Mouse (Mus musculus): ENCODE results near the gene Cobll1. TPM values are rescaled to one million over a fixed set of nuclear protein-coding genes. Genes with fewer than 3 reads are reported as not detected.
"Not testable (repeated sequence)": the region's sequence is repeated elsewhere in the genome, so short reads cannot be mapped to it uniquely, and the experiment has no call there.

The Cobll1 gene
- 1 to 10 TPM; 4.0 to 5.1 (median 4.4) TPM for total RNA-seq (2022)

DNA sequence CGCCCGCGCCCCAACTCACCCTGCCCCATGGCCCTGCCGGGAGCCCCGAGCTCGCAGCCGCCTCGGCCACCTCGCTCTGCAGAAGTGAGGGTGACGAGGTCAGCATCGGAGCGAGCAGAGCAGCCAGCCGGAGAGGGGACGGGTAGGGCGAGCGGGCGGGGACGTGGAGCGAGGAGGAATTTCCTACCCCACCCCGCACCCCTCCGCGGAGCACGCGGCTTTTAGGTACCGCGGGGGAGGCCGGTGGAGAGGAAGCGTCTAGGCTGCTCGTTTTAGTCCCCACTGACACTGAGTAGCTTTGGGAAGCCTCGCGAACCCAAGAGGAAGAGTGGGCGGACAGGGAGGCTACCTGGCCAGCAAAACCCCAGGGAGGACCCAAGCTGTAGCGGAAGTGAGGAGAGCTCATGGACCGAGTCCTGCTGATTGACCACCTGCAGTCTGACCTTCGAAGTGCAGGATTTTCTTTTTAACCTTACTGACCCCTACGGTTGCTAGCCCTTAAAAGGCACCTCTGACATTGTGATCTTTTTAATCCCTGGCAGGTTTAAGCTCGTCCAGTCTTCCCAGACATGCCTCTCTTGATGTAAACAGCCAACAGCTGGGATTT lies at the start of gene Cobll1:
Cobll1 (minus strand) TSS at position 440 of the 607 bp plus-strand sequence.
- DNase-seq (ENCODE audit: low spot score in 2 of 2), result no peak

DNA sequence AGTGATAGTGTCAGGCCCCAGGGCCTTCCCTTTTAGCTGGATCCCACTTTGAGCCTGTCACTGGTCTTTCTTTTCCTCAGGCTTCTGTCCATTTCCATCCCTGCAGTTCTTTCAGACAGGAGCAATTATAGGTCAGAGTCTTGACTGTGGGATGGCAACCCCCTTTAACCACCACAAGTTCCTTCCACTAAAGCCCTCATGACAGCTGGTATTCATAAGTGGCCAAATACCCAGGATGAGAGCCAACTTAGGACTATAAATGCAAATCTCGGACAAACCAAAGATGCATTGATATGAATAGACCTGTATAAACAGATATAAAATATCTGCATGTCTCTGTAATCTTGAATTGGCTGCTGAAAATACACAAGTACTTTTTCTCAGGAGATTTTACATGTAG lies 49.5 kb upstream of the Cobll1 start:
- DNase-seq (ENCODE audit: low spot score in 2 of 2), result no peak

DNA sequence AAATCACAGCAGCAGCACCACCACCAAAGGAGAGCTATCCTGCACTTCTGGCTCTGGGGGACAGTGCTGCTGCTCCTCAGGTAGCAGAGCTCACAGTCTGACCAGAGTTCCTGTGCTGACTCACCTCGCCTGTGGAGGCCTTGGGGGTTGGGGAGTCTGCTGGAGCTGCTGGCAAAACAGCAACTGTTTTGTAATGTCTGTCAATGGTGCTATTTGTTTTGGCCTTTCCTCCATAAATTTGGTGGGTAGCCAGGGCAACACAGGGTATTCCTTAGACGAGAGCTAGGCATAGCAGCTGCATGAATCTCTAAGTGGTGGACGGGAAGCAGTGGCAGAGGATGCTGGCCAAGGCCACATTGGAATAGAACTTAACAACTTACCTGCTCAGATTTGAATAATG lies 46.2 kb upstream of the Cobll1 start:
- no peak for DNase-seq (ENCODE audit: low spot score in 2 of 2)

DNA sequence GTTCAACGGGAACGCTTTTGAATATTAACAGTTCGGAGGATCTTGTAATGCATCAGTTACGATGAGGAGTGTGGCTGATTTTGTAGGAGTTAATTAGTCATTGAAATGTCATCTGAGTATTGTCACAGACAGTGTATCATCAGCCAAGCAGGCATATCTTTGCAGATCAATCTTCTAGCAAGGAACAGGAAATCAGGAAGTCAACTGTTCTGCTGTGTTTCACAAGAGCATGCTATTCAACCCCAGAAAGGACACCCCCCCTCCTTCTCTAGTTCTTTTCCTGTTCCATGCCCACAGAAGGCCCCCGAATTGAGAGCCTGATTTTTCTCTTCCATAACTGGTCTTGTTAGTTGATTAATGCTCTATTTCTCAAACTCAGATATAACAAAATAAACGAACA lies 43.8 kb upstream of the Cobll1 start:
- no peak for DNase-seq (ENCODE audit: low spot score in 2 of 2)

DNA sequence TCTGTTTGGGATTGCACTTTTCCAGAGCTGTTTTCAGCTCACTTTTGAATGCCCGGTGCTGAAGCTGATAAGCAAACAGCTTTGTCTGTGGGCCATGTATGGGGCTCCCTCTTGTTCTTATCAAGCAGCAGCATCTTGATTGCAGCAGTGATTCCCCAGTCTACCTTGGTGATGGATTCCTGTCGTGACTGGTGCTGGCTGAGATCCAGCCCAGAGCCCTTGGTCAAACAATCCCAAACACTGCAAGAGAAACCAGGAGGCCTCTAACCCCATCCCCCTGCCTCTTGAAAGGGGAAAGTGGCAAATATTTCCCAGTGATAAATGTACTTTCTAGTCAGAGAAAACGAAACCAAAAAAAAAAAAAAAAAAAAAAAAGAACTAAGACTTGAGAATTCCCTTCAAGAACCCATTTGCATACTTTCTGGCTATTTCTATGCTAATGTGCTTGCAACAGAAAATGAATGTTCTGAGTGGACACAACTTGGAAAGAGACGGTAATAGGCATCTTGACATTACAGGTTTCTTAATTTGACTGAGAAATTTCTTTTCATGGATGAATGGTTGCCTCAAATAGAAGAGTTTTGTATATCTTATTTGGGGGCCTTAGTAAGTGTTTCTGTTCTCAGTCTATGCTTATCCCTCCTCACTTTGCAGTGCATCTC lies 40.0 kb upstream of the Cobll1 start:
- DNase-seq (ENCODE audit: low spot score in 2 of 2), result no peak

DNA sequence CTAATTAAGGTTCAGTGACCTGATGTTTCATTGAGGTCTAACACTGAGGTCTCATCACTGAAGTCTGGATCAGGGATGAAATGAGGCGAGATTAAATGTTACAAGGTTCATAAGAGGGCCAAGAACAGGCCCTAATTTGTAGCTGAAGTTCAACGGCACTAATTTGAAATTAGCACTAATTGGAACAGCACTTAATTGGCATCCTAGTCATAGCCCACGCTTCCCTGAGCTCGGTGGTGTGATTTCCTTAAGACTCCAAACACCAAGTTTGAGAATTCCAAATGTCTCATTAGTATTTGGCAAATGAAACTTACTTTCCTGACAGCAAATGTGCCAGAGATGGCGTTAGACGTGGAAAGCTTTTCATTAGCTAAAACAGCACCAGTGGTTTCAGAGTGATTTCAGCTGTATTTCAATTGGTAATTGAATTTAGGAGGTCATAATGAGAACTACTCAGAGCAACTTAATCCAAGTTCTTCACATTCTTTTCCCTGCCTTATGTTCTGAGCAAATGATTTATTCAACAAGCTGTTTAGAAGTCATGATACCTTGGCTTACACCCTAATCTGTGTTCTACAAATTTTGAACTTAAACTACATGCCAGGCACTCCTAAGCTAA lies 36.3 kb upstream of the Cobll1 start:
- no peak for DNase-seq (ENCODE audit: low spot score in 2 of 2)

DNA sequence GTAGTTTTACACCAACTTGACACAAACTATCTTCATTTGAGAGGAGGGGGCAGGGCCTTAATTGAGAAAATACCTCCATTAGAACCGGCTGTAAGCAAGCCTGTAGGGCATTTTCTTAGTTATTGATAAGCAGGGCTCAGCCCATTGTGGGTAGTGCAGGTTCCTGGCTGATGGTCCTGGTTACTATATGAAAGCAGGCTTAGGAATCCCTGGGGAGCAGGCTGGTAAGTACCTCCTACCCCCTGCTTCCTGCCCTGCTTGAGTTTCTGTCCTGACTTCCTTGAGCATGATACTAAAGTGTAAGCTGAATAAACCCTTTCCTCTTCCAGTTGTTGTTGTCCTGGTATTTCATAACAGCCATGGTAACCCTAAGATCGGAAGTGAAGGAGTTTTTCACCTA lies 34.7 kb upstream of the Cobll1 start:
- no peak for DNase-seq (ENCODE audit: low spot score in 2 of 2)

DNA sequence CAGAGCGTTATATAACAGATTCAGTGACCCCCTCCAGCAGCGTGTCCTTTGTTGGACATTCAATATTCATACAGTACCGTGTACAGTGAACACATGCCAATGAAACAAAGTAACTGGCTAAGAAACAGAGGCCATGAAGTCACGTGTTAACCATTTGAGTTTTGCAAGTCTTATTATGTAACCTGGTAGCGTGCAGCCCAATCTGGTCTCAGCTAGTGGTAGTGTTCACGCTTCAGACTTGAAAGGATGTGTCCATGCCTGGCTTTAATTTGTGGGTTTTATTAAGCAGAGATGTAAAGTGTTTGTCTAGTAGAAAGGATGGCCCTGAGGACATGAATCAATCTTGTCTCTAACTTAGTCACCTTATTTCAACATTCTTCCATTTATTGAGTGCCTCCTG lies 29.5 kb upstream of the Cobll1 start:
- DNase-seq (ENCODE audit: low spot score in 2 of 2), result no peak

DNA sequence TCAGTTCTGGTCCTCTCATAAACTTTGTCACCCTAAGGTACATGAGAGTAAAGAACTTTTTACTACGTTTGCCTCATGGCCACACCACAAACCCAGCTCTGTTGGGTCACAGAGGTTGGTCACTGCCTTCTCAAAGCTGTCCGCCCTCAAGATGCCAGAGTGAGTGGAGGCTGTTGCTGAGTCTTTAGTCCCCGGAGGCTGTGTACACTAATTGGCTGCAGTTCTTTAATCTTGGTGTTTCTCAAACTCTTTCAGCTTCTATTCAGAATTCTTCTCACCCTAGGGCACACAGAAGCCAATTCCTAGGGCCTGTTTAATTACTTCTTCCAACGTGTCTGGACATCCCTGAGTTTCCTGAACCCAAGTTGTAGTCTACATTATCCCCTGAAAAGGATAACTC lies 28.6 kb upstream of the Cobll1 start:
- no peak for DNase-seq (ENCODE audit: low spot score in 2 of 2)

DNA sequence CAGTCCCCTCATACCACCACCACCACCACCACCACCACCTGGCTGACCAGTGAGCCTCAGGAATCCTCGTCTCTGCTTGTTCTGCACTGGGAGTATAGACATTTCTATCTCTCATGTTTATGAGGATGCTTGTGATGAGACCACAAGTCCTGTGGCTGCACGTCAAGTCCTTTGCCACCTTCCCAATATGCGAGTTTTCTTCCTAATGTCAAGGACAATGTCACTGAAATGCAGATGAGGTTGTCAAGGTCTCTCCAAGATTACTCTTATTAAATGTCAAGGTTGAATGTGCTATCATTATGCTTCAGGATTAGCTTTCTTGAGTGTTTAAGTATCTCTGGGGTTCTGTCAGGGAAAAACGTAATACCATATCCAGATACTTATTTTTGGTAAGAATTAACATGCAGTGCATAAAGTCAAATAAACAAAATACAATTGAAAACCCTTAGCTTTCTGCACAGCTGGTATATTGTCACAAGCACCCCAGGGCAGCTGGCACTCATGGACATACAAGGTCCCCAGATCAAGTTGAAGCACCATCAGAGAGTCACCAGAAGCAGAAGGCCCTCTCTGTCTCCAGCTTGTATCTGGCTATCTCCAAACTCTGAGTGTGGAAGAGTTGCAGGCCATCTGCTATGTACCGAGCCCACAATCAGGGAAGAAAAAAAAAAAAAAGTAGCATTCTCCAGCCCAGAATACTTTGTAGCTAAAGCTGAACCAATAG lies 27.5 kb upstream of the Cobll1 start:
- DNase-seq (ENCODE audit: low spot score in 2 of 2), result no peak

DNA sequence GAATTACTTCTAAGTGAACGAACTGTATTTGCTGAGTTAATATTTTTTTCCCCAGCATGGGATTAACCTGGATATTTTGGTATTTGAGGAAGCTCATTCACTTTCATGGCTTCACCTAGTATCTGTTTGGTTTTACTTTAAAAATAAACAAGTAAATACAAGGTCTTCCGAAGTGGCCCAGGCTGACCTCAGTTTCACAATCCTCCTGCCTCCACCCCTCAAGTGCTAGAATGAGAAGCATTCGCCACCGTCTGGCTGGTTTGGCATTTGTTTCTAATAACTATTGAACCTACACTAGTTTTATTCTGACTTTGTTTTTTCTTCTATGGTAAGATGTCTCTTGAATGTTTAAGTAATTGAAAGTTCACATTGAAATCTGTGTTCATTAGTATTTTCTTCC lies 23.0 kb upstream of the Cobll1 start:
- DNase-seq (ENCODE audit: low spot score in 2 of 2), result no peak

DNA sequence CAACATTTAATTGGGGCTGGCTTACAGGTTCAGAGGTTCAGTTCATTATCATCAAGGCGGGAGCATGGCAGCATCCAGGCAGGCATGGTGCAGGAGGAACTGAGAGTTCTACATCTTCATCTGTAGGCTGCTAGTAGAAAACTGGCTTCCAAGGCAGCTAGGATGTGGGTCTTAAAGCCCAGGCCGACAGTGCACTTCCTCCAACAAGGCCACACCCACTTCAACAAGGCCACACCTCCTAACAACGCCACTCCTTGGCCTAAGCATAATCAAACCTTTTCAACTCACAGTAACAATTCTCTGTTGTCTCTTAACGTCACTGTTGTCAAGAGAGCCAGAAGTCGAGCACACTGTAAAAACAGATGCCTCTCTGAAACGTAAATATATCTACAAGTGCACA lies 21.6 kb upstream of the Cobll1 start:
- DNase-seq (ENCODE audit: low spot score in 2 of 2), result not testable (repeated sequence)

DNA sequence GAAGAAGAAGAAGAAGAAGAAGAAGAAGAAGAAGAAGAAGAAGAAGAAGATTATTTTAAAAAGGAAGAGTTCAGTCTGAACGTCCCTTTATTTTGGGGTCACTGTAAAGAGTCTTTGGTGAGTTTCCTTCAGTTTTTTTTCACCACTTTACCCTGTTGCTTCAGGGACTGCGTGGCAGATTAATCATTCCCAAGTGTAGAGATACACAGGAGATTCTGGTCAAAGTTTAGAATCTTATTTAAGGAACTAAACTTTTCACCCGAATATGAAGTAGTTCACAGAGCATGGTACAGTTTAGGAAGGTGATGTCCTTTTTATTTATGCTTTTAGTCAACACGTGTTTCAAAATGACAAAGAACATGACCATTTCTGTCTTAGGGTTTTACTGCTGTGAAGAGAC lies 21.2 kb upstream of the Cobll1 start:
- DNase-seq (ENCODE audit: low spot score in 2 of 2), result no peak

DNA sequence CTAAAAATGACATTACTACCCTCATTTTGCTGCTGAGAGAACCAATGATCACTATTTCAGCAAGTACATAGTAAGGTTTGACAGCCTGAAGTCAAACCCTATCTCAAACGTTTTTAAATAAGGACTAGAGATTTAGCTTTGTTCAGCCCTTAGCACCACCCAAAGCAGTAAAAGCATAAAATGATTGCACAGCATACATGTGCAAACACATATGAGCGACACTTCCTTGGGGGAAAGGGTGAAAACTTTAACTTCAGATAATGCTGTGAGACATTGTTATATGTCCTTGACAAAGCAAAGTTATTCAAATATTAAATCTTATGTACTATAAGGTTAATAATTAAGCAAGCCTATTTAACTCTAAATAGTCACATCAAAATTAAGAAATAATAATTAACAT lies 18.2 kb upstream of the Cobll1 start:
- no peak for DNase-seq (ENCODE audit: low spot score in 2 of 2)

DNA sequence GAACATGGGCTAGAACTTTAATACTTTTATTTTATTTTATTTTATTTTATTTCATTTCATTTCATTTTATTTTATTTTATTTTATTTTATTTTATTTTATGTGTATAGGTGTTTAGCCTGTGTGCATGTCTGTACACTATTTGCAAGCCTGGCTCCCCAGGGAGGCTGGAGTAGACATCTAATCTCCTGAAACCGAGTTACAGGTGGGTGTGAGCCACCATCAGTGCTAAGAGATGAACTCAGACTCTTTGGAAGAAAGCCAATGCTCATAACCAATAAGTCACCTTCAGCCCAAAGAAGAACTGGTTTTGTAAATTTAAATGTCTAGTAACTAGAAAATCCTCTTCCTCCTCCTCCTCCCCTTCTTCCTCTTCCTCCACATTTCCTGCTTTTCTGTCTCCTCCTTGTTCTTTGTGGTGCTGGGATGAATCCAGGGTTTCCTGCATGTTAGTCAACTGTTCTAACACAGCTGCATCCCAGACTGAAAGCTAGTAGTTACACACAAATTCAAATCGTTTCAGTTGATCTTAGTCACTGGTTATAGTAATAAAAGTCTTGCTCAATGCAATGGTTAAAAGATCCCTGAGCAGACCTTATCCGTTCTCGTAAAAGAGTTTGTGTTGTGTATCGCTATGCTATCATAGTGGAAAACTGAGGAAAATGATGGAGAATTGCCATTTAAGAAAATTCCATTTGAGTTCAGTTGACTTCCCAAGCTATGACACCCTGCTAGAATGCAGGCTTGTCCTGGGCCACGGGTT lies 17.5 kb upstream of the Cobll1 start:
- DNase-seq (ENCODE audit: low spot score in 2 of 2), result no peak

DNA sequence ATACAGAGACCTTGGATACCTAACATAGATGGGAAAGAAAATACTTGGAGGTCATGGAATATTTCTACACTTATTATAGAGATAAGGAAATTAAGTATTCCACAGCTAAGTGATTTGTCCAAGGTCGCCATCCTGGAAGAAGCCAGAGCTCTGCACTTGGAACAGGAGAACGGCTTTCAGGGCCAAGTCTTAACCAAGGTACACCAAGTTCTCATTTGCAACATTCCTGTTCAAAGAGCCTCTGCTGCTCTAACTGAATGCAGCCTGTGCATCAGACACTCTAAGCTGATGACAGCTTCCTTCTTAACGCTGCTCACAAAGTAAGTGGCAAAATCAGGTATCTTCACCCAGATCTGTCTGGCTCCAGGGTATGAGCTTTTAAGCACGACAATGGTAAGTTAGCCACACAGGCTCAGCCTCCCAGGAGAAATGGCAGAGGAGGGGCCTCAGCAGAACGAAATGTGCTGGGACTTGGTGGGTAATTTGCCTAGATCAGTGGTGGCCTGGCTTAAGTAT lies 11.4 kb upstream of the Cobll1 start:
- DNase-seq (ENCODE audit: low spot score in 2 of 2), result no peak

DNA sequence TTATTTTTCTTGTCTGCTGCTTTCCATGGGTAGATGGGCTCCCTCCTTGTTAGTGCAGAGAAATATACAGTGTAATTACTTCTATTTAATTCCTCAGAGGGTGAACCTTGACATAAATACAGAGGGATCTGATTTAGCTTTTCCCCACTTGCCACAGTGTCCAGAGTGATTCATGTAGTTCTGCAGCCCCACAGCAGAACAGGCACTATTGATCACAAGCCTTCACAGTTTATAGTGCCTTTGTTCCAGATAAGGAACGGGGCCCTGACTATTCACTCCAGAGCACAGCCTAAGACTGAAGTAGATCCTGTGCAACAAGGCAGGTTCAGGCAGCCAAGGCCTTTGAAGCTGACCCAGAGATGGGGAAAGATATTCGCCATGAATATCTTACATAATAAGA lies 10.4 kb upstream of the Cobll1 start:
- DNase-seq (ENCODE audit: low spot score in 2 of 2), result no peak

DNA sequence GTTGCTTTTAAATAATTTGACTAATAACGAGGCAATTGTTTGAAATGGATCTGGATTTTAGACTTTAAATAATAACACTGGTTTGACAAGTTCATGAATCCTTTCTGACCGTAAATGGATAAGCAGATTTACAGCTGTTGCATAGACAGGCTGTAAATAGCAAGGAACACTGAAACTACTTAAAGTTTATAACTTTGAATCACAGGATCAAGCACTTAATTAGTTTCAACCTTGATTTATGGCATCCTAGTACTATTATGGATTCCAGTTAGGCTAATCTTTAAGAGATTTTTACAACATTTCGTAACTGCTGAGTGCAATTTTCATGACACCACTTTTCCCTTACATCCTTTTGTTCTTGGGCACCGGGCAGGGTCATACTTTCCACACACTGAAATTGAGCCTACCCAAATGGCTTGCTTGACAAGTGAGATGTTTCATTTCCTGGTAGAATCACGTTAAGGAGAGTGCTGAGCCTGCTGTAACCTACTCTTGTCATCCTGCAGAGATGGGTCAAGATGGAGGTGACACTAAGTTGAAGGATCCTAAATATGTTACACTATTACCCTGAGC lies 1.1 kb upstream of the Cobll1 start:
- DNase-seq (ENCODE audit: low spot score in 2 of 2), result no peak

DNA sequence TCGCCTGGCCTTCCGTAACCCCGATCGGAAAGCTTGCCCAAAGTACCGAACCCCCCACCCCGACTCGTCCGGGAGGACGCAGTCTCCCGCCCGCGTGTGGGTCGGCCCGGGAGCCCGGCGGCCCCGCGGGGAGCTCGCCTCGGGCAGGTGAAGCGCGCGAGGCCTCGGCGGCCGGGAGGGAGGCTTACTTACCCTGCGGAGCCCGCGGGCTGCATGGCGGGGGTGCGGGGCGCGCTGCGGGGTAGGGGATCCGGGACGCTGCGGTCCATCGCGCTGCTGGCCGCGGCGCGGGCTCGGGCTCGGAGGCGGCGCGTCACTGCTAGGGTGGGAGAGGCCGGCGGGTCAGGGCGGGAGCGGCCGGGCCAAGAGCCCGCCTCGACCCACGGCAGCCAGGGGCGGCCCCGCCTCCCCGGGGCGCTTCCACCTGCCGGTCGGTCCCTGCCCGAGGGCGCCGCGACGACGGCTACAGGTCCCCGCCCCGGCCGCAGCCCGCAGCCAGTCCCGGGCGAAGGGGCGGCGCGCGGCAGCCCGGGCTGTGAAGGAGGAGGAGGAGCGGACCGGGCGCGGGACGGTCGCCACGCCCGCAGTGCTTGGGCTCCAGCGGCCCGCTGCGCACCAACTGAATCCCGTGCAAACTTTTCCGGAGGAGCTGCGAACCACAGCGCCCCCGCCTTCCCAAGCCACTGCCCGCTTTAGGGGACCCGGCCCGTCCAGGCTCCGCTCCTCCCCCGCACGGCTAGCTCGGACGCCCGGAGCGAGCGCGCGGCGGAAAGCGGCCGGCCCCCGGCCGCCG lies 836 bp downstream of the Cobll1 start:
- DNase-seq (ENCODE audit: low spot score in 2 of 2), result peak; percentile 33 to 76

DNA sequence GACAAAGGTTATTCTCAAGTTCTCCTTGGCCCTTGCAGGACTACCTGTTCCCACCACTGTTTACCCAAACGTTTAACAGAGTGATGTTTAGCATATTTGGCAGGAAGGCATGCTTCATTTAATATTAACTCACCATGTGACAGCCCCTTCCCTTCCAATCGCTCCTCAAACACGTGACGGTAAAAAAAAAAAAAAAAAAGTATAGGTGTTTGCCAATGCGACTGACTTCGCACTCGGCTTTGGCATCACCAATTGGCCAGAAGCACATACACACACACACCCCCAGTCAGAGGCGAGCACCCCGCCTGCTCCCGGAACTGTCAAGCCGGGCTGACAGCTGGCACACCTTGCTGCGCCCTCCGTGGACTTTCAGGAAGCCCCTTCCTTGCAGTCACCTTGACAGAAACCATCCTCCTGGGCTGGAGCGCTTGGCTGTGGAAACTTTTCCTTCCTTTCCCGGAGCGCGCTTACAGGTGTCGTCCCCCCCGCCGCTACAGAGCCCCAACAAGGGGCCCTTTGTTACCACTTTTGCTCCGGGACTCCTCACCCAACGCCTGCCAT lies 1.5 kb downstream of the Cobll1 start:
- DNase-seq (ENCODE audit: low spot score in 2 of 2), result no peak

Measured in gastrocnemius, adult 8-10 months (tissue).